Comparison of ENCODE assay signal across 8 mouse cellular contexts in the genomic region with DNA sequence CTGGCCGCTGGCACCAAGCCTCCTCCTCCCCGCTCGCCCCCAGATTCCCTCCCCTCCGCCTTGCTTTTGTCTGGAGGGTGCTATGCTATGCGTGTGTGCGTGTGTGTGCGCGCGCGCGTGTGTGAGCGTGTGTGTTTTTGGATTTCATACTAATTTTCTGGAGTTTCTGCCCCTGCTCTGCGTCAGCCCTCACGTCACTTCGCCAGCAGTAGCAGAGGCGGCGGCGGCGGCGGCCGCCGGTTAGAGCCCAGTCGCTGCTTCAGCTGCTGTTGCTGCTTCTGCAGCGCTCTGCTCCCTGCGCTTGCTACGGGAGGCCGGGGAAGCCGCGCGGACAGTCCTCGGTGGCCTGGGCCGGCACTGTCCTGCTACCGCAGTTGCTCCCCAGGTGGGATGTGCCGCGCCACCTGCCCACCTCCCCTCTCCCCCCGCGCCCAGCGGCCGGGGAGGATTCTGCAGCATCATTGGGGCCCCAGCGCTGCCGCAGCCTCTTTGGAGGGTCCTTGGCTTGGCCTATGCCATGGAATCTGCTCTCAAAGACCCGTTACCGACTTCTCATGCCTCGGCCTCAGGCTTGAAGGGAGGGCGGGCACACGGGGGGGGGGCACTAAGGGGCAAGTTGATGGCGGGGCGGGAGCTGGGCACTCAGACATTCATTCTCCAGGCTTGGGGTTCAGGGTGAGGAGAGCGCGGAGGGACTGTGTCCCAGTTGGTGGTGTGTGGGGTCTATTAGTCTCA. TPM values are rescaled to one million over a fixed set of nuclear protein-coding genes. Genes with fewer than 3 reads are reported as not detected.
DNase-seq lines count a peak whose midpoint lies in the region; ATAC-seq and TF ChIP-seq lines count a peak whose summit lies in the region.

No protein-coding gene starts in this region.

- no peaks in the 10 kb centered on the region for H3K36me3 ChIP-seq in lung, embryonic 14.5 days (ENCODE audit: insufficient read depth)
- H3K36me3 ChIP-seq in liver, embryonic 11.5 days (ENCODE audit: control insufficient read depth, insufficient read depth, low read length): no peaks in the 10 kb centered on the region

- intact Hi-C loops in gastrocnemius, postnatal 36 days (cut with DNase I): loop anchor here (5.0 kb wide), 1 partner anchor 560 kb away; no protein-coding TSS in a partner anchor

- H3K4me2 ChIP-seq in lung, embryonic 14.5 days: peak overlapping the region; percentile 98
- peak overlapping the region; percentile 75 for H3K4me2 ChIP-seq in liver, embryonic 11.5 days

- H3K4me1 ChIP-seq in lung, embryonic 14.5 days (ENCODE audit: insufficient read depth): no peaks in the 10 kb centered on the region
- H3K4me1 ChIP-seq in liver, embryonic 11.5 days (replicated peaks; ENCODE audit: control insufficient read depth, insufficient read depth, low read length): no peaks in the 10 kb centered on the region; the same call in 1 of the 2 replicates

- peak; percentile 72 for DNase-seq in lung, embryonic 14.5 days
- no peak for DNase-seq in lung, postnatal 36 days
- DNase-seq in embryo, embryonic 10 days (ENCODE audit: low spot score): peak; percentile 54
- peak; percentile 23 to 25 for DNase-seq in gastrocnemius, postnatal 36 days
- DNase-seq in kidney, postnatal 4 days: peak; percentile 69 to 74
- peak; percentile 48 for DNase-seq in liver, embryonic 11.5 days (ENCODE audit: low spot score)
- peak; percentile 36 for DNase-seq in ovary, postnatal 36 days (ENCODE audit: low spot score)
- no peak for DNase-seq in thymus, postnatal 0 days (ENCODE audit: low spot score)

- WGBS in lung, embryonic 14.5 days: under 1% methylated on average over 50 of the region's 50 CpGs
- WGBS in liver, embryonic 11.5 days: 2% methylated on average over 48 of the region's 50 CpGs

- peak overlapping the region; percentile 43 for H3K4me3 ChIP-seq in lung, embryonic 14.5 days (ENCODE audit: low read depth, low read length)
- H3K4me3 ChIP-seq in liver, embryonic 11.5 days (ENCODE audit: low read depth, low read length): peak overlapping the region; percentile 49

- ATAC-seq in lung, embryonic 14.5 days (ENCODE audit: insufficient read depth): peak; percentile 75; the same call in 1 of the 2 replicates
- no peak for ATAC-seq in liver, embryonic 11.5 days (replicated peaks; ENCODE audit: low FRiP score)

- no peak overlapping the region for H3K27ac ChIP-seq in lung, embryonic 14.5 days (ENCODE audit: low read depth)
- H3K27ac ChIP-seq in liver, embryonic 11.5 days (ENCODE audit: low read depth, low read length): no peak overlapping the region

- H3K9me3 ChIP-seq in lung, embryonic 14.5 days (ENCODE audit: low read depth, low read length): no peaks in the 10 kb centered on the region
- H3K9me3 ChIP-seq in liver, embryonic 11.5 days (ENCODE audit: control insufficient read depth, low read length): no peaks in the 10 kb centered on the region

- TF ChIP-seq CTCF in lung, embryonic 14.5 days (IDR thresholded peaks at IDR 0.05; ENCODE audit: low read depth): no peak

- H3K27me3 ChIP-seq in lung, embryonic 14.5 days (ENCODE audit: insufficient read depth, low read length): peaks cover 50% of the 10 kb centered on the region
- H3K27me3 ChIP-seq in liver, embryonic 11.5 days (replicated peaks; ENCODE audit: control insufficient read depth, insufficient read depth, low read length): peaks cover 59% of the 10 kb centered on the region

- peak overlapping the region; percentile 32 for H3K9ac ChIP-seq in lung, embryonic 14.5 days
- no peak overlapping the region for H3K9ac ChIP-seq in liver, embryonic 11.5 days (ENCODE audit: low read depth, low read length)

RNA-seq across cellular contexts. Expression of a gene that starts 1.4 kb away (rescaled TPM):
- polyA plus RNA-seq in lung, embryonic 14.5 days (2014; fragmentation: Nextera tagmentation; extraction: Ambion mirVana): 1.3 and 1.7 TPM in 2 replicates
- 1 to 10 TPM; 3.5 to 4.0 TPM for total RNA-seq in gastrocnemius, postnatal 36 days (2021)
- 0.97 and 1.9 TPM in 2 replicates for polyA plus RNA-seq in liver, embryonic 11.5 days (2014; fragmentation: Nextera tagmentation; extraction: Ambion mirVana)
- 1.0 and 1.2 TPM in 2 replicates for polyA plus RNA-seq in thymus, postnatal 0 days (2015; fragmentation: Nextera tagmentation; extraction: Ambion mirVana)

Comparison
In these comparisons a context has a peak if more than half of its experiments do, and no peak if none do; other contexts are left out.
1. DNase-seq: peak in lung, embryonic 14.5 days (single experiment), embryo, embryonic 10 days (single experiment), gastrocnemius, postnatal 36 days (2 of 2), kidney, postnatal 4 days (2 of 2), liver, embryonic 11.5 days (single experiment) and ovary, postnatal 36 days (single experiment); none in lung, postnatal 36 days (single experiment) and thymus, postnatal 0 days (single experiment).